Mouse (Mus musculus) central nervous system, embryonic 11.5 days (tissue): ENCODE data around the gene Polr1b. TPM values are rescaled to one million over a fixed set of nuclear protein-coding genes. Genes with fewer than 3 reads are reported as not detected.

Source experiments
- polyA plus RNA-seq: library from polyadenylated mRNA; depleted of rRNA; stranded (reverse); fragments of >200 nt; gene quantifications from 2 replicates; pipeline ENCODE4 v1.2.3, GENCODE M21; 2012; rRNA removed

Gene Polr1b
- 33.5 and 36.6 TPM in 2 replicates for polyA plus RNA-seq

GRCm38 (mm10) chr2:129100784-129101310 is at the start of gene Polr1b:
Gene Polr1b (plus strand): TSS chr2:129100995.

GRCm38 (mm10) chr2:129065437-129066282 is 35.1 kb upstream of the Polr1b start, which contains the start of gene Ttl:
Gene Ttl (plus strand): TSS chr2:129065942.

GRCm38 (mm10) chr2:129129412-129129929 is 28.7 kb downstream of the Polr1b start, which contains the start of gene Chchd5:
Gene Chchd5 (plus strand): TSS chr2:129129700.

Other genes with a start within 250 kb of the Polr1b start
- gene Fbln7, start 238.0 kb upstream of the Polr1b start, polyA plus RNA-seq = 1.2 and 1.7 TPM in 2 replicates
- 9.1 and 13.7 TPM in 2 replicates for gene Zc3h8, start 156.9 kb upstream of the Polr1b start, polyA plus RNA-seq
- gene Zc3h6, start 133.6 kb upstream of the Polr1b start, polyA plus RNA-seq = 1.1 and 1.6 TPM in 2 replicates
- gene Gm10762, start 133.3 kb upstream of the Polr1b start, polyA plus RNA-seq = 15.3 and 18.4 TPM in 2 replicates
- gene Vinac1, start 52.8 kb upstream of the Polr1b start, polyA plus RNA-seq = 0.31 and 0.34 TPM in 2 replicates
- gene Ttl, start 35.1 kb upstream of the Polr1b start, polyA plus RNA-seq = 12.0 and 15.9 TPM in 2 replicates
- 21.9 and 26.7 TPM in 2 replicates for gene Chchd5, start 28.7 kb downstream of the Polr1b start, polyA plus RNA-seq
- gene Slc20a1, start 97.8 kb downstream of the Polr1b start, polyA plus RNA-seq = 82.3 and 105 TPM in 2 replicates
- gene Ckap2l, start 196.2 kb downstream of the Polr1b start, polyA plus RNA-seq = 15.4 and 24.7 TPM in 2 replicates
- 0.07 and 0.15 TPM in 2 replicates for gene Il1a, start 209.0 kb downstream of the Polr1b start, polyA plus RNA-seq